ENCODE assay signal across 30 mouse cellular contexts in genomic region chr1:82407786-82408185, GRCm38 (mm10).
DNase-seq lines count a peak whose midpoint lies in the region; ATAC-seq and TF ChIP-seq lines count a peak whose summit lies in the region.
"Had no signal": no experiment of that assay in that cellular context is flagged by ENCODE, and none has a peak within 500 bp of the region (broad histone marks: within the 10 kb centered on the region; RNA-seq: fewer than 3 reads in every experiment).

No protein-coding gene starts in this region.

- no peak overlapping the region for H3K9ac ChIP-seq in forebrain, embryonic 13.5 days
- H3K9ac ChIP-seq in forebrain, postnatal 0 days: no peak overlapping the region
- H3K9ac ChIP-seq in forebrain, embryonic 15.5 days (replicated peaks): no peak overlapping the region
- H3K9ac ChIP-seq: embryonic facial prominence, embryonic 13.5 days; heart, embryonic 12.5 days; heart, embryonic 15.5 days; hindbrain, embryonic 14.5 days had no signal

- WGBS in forebrain, embryonic 13.5 days: 48% methylated on average over 3 of the region's 3 CpGs
- 29% methylated on average over 3 of the region's 3 CpGs for WGBS in forebrain, postnatal 0 days
- 84% methylated on average over 3 of the region's 3 CpGs for WGBS in heart, embryonic 10.5 days
- 28% methylated on average over 3 of the region's 3 CpGs for WGBS in forebrain, embryonic 15.5 days

- H3K4me2 ChIP-seq in forebrain, embryonic 13.5 days: no peak overlapping the region
- H3K4me2 ChIP-seq in forebrain, postnatal 0 days (ENCODE audit: low read depth): no peak overlapping the region
- no peak overlapping the region for H3K4me2 ChIP-seq in forebrain, embryonic 15.5 days (replicated peaks)
- H3K4me2 ChIP-seq: embryonic facial prominence, embryonic 13.5 days; heart, embryonic 12.5 days; heart, embryonic 15.5 days; hindbrain, embryonic 14.5 days had no signal

- DNase-seq in forebrain, postnatal 0 days: no peak
- peak; percentile 20 for DNase-seq in heart, embryonic 10.5 days (ENCODE audit: low spot score)
- DNase-seq in heart, postnatal 10 days: no peak
- DNase-seq in adrenal gland, postnatal 10 days: no peak
- DNase-seq: adrenal gland, postnatal 14 days; B cell, adult 2 months; cerebellum, adult 11-12 months; cerebellum, adult 8-10 months; cerebellum, postnatal 10 days; cerebellum, postnatal 36 days; embryo, embryonic 11 days; gastrocnemius, postnatal 25 days; heart, postnatal 14 days; heart, postnatal 4 days; kidney, adult 18-20 months; kidney, adult 9 months had no signal

- no peaks in the 10 kb centered on the region for H3K27me3 ChIP-seq in forebrain, embryonic 13.5 days
- H3K27me3 ChIP-seq in forebrain, postnatal 0 days (ENCODE audit: insufficient read depth, low read length): no peaks in the 10 kb centered on the region
- no peaks in the 10 kb centered on the region for H3K27me3 ChIP-seq in heart, embryonic 10.5 days (ENCODE audit: insufficient read depth, poor library complexity, severe bottlenecking)
- H3K27me3 ChIP-seq in forebrain, embryonic 15.5 days: no peaks in the 10 kb centered on the region
- H3K27me3 ChIP-seq: CH12.LX; embryonic facial prominence, embryonic 13.5 days; heart, embryonic 12.5 days; heart, embryonic 15.5 days; Patski had no signal

- no peaks in the 10 kb centered on the region for H3K36me3 ChIP-seq in forebrain, embryonic 13.5 days (ENCODE audit: poor library complexity, severe bottlenecking)
- H3K36me3 ChIP-seq in forebrain, postnatal 0 days (ENCODE audit: insufficient read depth): no peaks in the 10 kb centered on the region
- H3K36me3 ChIP-seq in heart, embryonic 10.5 days: no peaks in the 10 kb centered on the region
- H3K36me3 ChIP-seq in forebrain, embryonic 15.5 days: no peaks in the 10 kb centered on the region
- H3K36me3 ChIP-seq: embryonic facial prominence, embryonic 10.5 days; embryonic facial prominence, embryonic 13.5 days; heart, embryonic 12.5 days; heart, embryonic 15.5 days had no signal

- H3K4me3 ChIP-seq in forebrain, embryonic 13.5 days: no peak overlapping the region
- H3K4me3 ChIP-seq in forebrain, postnatal 0 days (ENCODE audit: low read depth, low read length): no peak overlapping the region
- no peak overlapping the region for H3K4me3 ChIP-seq in heart, embryonic 10.5 days
- H3K4me3 ChIP-seq in forebrain, embryonic 15.5 days: no peak overlapping the region
- H3K4me3 ChIP-seq: embryonic facial prominence, embryonic 10.5 days; embryonic facial prominence, embryonic 13.5 days; erythroblast, embryonic 14.5 days; heart, embryonic 12.5 days; heart, embryonic 15.5 days had no signal

- H3K4me1 ChIP-seq in forebrain, embryonic 13.5 days: peaks cover 27% of the 10 kb centered on the region
- H3K4me1 ChIP-seq in forebrain, postnatal 0 days (ENCODE audit: insufficient read depth): no peaks in the 10 kb centered on the region
- H3K4me1 ChIP-seq in heart, embryonic 10.5 days: peaks cover 20% of the 10 kb centered on the region
- peaks cover 9% of the 10 kb centered on the region; the same call in 1 of the 2 replicates for H3K4me1 ChIP-seq in forebrain, embryonic 15.5 days

- no peaks in the 10 kb centered on the region for H3K9me3 ChIP-seq in forebrain, embryonic 13.5 days (replicated peaks)
- H3K9me3 ChIP-seq in forebrain, postnatal 0 days (ENCODE audit: low read length): no peaks in the 10 kb centered on the region
- no peaks in the 10 kb centered on the region for H3K9me3 ChIP-seq in heart, embryonic 10.5 days
- H3K9me3 ChIP-seq in forebrain, embryonic 15.5 days: no peaks in the 10 kb centered on the region
- H3K9me3 ChIP-seq: embryonic facial prominence, embryonic 10.5 days; embryonic facial prominence, embryonic 13.5 days; G1E; heart, embryonic 12.5 days; heart, embryonic 15.5 days had no signal

- intact Hi-C loops in heart, postnatal 10 days (cut with DNase I): no loop called here

- ATAC-seq in forebrain, embryonic 13.5 days: peak; percentile 73
- no peak for ATAC-seq in forebrain, postnatal 0 days
- peak; percentile 77 for ATAC-seq in forebrain, embryonic 15.5 days (replicated peaks)
- ATAC-seq: hindbrain, postnatal 0 days; inflammation-experienced regulatory T-cells, adult 6 months; intestine, embryonic 16.5 days; Patski had no signal

- H3K27ac ChIP-seq in forebrain, embryonic 13.5 days: peak overlapping the region; percentile 48
- H3K27ac ChIP-seq in forebrain, postnatal 0 days (ENCODE audit: low read depth, low read length): no peak overlapping the region
- H3K27ac ChIP-seq in heart, embryonic 10.5 days: no peak overlapping the region
- H3K27ac ChIP-seq in forebrain, embryonic 15.5 days (replicated peaks): 0 out of 2 replicates have a peak overlapping the region, but pooled peaks have one; percentile 17
- H3K27ac ChIP-seq: embryonic facial prominence, embryonic 10.5 days; embryonic facial prominence, embryonic 13.5 days; heart, embryonic 15.5 days; hindbrain, embryonic 14.5 days; hindbrain, postnatal 0 days had no signal

- TF ChIP-seq CTCF in forebrain, postnatal 0 days (IDR thresholded peaks at IDR 0.05; ENCODE audit: low read depth): no peak

Comparison
In these comparisons a context has a peak if more than half of its experiments do, and no peak if none do; other contexts are left out.
1. H3K27ac ChIP-seq: peak in forebrain, embryonic 13.5 days (single experiment) and forebrain, embryonic 15.5 days (single experiment); none in forebrain, postnatal 0 days (single experiment) and heart, embryonic 10.5 days (single experiment).